Mouse (Mus musculus) adrenal gland, postnatal 10 days (tissue): ENCODE data around the gene Gstp2. TPM values are rescaled to one million over a fixed set of nuclear protein-coding genes. Genes with fewer than 3 reads are reported as not detected.
"Not testable (repeated sequence)": the region's sequence is repeated elsewhere in the genome, so short reads cannot be mapped to it uniquely, and the experiment has no call there.

Experiments
- DNase-seq: peaks from one replicate; pipeline ENCODE4 v3.0.0; 2021; ENCODE audit warnings: mixed read lengths
- total RNA-seq, 2 experiments: library from RNA; stranded (reverse); gene quantifications; 2 replicates each; pipeline ENCODE4 v1.2.3; 2021

Gstp2 gene
- total RNA-seq, 2 experiments from 2014 or later, result 34.9 to 50.2 TPM

DNA sequence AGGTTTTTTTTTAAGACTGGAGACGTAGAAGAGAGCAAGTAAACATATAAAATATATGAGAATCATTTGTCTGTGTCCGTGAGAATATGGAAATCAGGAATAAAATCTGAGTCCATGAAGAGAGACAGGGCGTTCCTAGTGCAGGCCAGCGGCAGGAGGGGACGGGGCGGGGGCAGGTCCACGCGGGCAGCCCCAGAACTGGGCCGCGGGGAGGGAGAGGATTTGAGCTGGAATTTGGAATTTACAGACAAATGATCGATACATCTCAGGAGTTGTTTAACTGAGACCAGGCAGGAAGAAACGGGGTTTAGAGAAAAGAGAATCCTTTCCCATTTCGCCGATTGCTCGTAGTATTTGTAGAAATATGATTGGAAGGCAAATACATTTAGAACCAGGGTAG lies 24.5 kb upstream of the Gstp2 start:
- no peak for DNase-seq

DNA sequence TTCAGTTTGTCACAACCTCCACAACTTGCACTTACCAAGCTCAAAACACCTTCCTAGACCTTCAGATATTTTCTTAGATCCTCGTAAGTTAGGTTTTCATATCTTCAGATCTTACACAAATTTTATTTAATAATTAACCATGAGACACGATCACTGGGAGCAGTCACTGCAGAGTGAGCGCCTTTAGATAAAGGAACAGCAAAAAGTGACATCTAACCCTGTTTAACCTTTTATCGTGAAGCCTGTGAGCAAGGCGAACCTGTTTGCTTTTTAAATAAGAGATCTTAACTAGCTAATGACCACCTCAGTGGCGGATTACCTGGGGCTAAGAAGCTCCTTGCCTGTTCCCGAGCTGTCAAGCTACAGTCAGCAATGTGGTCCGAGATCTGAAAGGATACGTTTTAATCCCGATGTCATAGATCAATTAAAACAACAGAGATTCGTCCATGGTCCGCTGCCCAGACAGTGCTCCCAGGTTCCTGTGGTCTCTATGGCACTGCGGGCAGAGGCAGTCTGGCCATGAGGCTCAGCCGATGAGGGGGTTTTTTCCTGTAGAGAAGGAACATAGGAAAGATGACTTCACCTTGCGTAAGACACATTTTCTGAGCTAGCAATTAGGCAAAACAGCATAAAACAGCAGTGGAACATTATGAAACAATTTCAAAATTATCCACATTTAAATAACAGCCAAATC lies 23.0 kb upstream of the Gstp2 start:
- DNase-seq, result no peak

DNA sequence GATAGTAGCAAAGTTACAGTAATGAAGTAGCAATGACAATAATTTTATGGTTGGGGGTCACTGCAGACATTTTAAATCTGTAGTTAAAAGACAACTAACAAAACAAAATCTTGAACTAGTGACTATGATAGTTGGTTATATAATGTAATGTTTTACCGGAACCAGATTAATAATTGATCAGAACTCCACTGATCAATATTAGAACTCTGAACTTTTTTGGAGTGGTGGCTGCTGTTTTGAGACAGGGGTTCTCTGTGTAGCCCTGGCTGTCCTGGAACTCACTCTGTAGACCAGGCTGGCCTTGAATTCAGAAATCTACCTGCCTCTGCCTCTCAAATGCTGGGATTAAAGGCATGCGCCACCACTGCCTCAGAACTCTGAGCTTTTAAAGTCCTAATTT lies 22.4 kb upstream of the Gstp2 start:
- not testable (repeated sequence) for DNase-seq

DNA sequence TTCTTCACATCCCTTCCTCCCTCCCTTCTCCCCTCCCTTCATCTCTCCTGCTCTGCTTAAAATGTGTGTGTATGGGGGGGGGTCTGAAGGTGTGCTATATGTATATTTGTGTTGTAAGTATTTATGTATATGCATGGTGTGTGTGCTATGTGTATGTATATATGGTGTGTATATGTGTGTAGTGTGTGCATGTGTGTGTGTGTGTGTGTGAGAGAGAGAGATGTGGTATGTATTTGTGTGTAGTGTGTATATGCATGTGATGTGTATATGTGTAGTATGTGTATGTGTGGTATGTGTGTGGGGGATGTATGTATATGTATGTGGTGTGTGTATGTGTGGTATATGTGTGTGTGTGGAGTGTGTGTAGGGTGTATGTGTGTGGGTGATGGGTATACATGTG lies 21.1 kb upstream of the Gstp2 start:
- DNase-seq, result no peak

- no peak for DNase-seq
Observed at GRCm38 (mm10) chr19:4066280-4066679, 20.5 kb upstream of the Gstp2 start.

GRCm38 (mm10) chr19:4064501-4064900 lies 18.7 kb upstream of the Gstp2 start:
- DNase-seq, result not testable (repeated sequence)

DNA sequence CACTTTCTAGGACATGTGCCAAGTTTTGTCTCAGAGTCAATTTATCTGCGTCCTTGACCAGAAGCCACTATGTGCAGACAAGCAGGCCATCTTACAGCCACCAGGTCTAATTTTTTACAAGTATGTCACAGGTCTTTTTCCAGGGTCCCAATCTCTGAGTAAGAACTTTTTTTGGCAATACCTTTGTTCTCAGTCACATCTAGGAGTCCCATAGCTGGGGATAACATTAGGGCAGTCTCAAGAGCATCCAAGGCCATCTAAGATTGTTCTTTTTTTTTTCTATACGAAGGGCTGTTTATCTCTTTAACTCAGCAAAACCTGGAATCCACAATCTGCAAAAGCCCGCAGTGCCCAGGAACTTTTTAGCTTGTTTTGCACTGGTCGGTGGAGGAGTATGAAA lies 17.5 kb upstream of the Gstp2 start:
- DNase-seq, result not testable (repeated sequence)

DNA sequence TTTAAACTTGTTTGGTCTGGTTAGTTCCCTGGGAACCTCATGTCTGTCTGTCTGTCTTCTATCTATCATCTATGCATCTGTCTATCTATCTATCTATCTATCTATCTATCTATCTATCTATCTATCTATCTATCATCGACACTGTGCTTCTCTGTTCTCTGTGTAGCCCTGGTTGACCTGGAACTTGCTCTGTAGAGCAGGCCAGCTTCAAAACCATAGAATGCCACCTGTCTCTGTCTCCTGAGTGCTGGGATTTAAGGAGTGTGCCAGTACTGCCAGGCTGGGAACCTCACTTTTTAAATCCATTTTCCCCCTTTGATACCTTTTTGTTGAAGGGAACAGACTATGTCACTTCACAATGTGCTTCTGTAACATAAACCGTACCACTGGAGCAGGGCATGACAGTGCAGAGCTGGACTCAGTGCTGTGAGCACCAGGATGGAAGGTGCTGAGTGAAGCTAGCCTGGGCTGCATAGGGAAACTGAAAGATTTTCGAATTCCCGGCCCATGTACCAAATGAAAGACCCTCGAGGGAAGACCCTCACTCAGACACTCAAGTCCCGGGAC lies 15.2 kb upstream of the Gstp2 start:
- no peak for DNase-seq

DNA sequence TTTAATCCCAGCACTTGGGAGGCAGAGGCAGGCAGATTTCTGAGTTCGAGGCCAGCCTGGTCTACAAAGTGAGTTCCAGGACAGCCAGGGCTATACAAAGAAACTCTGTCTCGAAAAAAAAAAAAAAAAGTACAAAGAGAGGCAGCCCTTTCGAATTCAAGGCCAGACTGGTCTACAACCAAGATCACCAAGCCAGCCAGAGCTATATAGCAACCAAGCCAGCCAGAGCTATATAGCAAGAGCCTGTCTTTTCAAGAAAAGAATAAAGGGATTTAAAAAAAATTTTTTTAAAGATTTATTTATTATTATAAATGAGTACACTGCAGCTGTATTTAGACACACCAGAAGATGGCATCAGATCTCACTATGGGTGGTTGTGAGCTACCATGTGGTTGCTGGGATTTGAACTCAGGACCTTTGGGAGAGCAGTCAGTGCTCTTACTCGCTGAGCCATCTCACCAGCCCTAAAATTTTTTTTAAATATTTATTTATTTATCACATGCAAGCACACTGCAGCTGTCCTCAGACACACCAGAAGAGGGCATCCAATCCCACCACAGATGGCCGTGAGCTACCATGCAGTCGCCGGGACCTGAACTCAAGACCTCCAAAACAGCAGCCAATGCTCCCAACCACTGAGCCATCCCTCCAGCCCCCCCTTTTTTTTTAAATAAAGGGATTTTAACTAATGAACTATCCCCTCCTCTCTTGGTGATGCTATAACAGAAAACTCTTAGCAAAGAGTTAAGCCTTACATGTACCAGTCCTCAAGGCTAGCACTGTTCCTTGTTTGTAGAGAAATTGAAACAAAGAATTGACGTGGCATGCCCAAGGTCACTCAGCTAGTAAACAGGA lies 14.4 kb upstream of the Gstp2 start:
- not testable (repeated sequence) for DNase-seq

DNA sequence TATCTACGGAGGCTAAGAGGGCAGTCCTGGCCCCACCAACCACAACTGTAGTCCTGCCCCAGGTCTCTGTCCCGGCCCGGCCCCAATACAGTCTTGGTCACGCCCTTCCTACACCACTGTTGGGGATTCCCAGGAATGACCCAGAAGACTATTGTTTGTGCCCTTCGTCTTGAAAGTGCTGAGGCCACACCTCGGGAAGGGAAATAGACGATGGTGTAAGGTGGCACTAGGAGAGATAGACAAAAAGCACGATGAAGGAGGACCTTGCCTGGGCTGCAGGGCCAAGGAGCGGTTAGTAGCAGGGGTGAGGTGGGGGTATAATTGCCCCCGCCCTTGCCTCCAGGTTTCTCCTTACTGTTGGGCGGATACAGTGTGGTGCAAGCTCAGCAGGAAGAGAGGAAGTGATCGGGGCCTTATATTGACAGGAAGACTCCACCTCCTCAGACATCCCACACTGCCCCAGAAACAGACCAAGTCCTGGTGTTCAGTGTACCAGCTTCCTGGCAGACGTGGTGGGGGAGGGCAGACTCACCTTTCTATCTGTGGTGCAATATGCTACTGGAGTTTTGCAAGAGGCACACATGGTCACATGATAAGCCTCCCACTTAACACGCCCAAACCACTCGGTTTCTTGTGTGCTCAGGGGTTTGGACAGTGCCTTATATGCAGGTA lies 13.4 kb upstream of the Gstp2 start, which contains the start of gene Gstp3:
Gstp3 (minus strand) TSS at position 501 of the 672 bp plus-strand sequence.
- DNase-seq, result no peak

DNA sequence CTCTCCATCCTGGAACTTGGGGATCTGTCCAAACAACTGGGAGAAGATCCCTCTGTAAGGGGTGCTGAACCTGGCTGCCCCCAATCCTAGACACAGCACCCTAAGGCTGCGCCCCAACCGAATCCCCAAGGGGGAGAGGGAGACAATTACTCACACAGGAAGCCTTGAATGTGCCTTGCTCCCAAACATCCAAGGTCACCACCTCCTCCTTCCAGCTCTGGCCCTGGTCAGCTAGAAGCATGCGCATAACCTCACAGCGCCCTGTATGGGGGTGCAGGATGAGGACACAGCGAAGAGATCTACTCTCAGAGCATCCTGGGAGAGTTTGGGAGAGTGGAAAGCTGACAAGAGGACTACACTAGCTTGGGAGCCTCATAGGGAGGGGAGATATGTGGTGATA lies 12.8 kb upstream of the Gstp2 start:
- DNase-seq, result peak; percentile 46

DNA sequence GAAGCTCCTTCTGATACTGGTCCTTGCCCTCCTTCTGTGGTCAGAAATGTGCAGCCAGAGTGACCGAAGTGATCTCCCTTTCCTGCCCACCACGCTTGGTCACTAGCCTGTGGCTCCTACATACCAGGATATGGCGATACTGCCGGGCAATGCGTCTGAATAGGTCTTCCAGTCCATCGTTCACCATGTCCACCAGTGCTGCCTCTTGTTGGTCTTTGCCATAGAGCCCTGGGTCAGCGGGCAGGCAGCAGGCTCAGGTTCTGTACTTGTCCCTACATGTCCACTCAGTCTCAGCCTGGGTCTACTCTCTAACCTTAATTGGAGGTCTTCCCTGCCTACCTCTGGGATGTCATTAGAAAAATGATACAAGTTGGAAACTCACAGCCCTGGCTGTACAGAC lies 12.1 kb upstream of the Gstp2 start:
- no peak for DNase-seq

DNA sequence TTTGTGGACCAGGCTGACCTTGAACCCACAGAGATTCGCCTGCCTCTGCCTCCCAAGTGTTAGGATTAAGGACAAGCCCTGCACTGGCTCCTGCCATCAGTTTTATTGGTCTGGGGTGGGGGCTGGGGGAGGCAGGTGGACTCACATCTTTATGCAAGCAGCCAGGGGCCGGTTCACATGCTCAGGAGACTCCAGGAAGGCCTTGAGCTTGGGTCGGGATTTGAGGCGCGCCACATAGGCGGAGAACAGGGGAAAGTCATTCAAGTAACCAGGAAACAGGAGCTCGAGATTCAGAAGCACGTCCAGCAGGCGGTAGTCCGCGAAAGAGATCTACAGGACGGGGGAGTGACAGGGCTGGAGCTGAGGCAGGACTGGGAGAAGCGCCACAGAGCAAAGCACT lies 11.6 kb upstream of the Gstp2 start:
- no peak for DNase-seq

GRCm38 (mm10) chr19:4056727-4057126 lies 10.9 kb upstream of the Gstp2 start:
- no peak for DNase-seq

DNA sequence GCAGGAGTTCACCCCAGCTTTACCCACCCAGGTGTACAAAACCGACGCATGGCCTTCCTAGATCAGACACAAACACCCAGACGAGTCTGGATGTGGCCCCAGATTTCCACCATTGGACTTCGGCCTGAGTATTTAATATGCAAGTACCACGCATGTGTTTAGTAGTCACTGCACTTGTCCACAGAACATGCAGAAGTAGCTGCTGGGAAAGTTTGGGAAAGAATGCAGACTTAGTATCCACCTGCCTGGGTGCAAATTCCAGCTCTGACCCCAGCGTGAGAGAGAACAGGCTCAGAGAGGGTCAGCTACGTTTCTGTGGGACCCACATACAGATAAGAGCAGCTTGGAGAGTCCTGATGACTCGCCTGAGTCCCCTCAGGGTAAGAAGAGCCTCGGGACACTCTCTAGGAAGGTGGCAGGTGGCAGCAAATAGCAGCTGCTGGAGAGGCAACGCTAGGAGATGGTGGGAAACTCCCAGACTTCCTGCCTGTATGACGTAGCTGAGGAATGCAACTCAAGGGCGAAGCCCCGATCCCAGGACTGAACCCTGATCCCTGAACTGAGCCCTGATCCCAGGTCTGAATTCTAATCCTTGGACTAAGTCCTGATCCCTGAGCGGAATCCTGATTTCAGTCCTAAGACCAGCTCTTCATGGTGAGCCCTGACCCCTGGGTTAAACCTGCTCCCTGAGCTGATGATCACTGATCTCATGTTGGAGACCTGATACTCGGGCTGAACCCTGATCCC lies 10.3 kb upstream of the Gstp2 start:
- no peak for DNase-seq

- no peak for DNase-seq
Observed at GRCm38 (mm10) chr19:4055216-4055946, 9.6 kb upstream of the Gstp2 start.

GRCm38 (mm10) chr19:4054613-4055012 lies 8.8 kb upstream of the Gstp2 start:
- no peak for DNase-seq

DNA sequence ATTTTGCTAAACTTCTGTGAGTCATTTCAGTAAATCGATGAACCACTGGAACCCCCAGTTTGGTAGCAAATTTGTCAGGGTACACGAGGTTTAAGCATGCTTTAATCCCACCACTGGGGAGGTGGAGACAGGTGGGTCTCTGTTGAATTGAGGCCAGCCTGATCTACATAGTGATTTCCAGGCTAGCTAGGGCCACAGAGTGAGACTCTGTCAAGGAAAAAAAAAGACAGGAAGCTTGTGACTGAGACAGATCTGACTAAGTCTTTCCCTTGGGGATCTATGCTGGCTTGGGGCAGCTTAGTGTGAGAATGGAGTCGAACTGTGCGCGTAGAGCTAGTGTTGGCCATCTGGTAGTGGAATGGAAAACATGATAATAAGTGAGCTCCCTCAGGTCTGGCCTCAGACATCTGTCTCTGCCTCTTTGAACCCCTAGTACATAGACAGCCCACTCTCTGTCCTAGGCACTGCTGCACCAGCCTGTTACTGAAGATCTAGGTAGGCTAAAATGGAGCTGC lies 6.8 kb upstream of the Gstp2 start:
- DNase-seq, result no peak

DNA sequence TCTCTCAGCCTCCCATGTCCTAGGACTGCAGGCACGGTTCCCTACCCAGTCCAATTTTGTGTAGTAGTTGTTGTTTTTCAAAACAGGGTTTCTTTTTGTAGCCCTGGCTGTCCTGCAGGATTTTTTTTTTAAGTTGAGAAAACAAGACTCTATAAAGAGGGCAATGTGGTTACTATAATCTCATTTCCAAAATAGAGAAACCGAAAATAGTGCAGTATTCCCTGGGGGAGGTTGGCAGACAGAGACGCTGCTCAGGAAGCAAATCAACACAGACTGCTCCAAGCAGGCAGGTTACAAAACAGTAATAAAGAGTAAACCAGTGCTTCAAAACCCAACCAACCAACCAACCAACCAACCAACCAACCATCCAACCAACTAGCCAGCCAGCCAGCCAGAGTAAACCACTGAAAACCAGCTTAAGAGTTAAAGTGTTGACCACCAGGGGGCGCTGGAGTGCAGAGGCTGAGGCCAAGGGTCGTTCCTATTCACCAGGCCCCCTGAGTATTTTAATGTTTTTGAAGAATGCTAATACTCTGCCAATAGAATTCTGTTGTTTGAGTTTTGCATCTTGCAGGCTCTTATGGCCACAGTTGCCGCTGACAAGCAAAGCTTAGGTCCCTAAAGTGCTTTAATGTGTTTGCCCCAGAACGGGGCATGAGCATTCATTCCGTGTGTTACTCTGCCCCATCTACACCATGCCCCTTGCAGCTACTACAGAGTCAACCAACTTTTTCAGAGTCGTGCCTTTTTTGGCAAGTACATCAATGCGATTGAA lies 6.1 kb upstream of the Gstp2 start:
- DNase-seq, result peak; percentile 84

GRCm38 (mm10) chr19:4051016-4051415 lies 5.2 kb upstream of the Gstp2 start:
- DNase-seq, result no peak
